Mouse (Mus musculus) limb, embryonic 15.5 days (tissue): ENCODE measurements around the gene Srgap3. TPM values are rescaled to one million over a fixed set of nuclear protein-coding genes. Genes with fewer than 3 reads are reported as not detected.

Source experiments
- ATAC-seq: fragments of 200-750 bp; cut with Nextera tagmentation; 2 replicates; pipeline ENCODE4 v1.8.0; 2017; ENCODE audit warnings: low read depth, moderate TSS enrichment; ENCODE audit not compliant: insufficient number of reproducible peaks, low FRiP score, low TSS enrichment
- H3K27ac ChIP-seq: fragments of 300-500 bp; sonication (generic); 2 replicates; pipeline ENCODE4 v1.5.1; 2015; ENCODE audit warnings: moderate library complexity, mild to moderate bottlenecking, inconsistent platforms
- H3K27me3 ChIP-seq: fragments of 300-500 bp; sonication (generic); 2 replicates; pipeline ENCODE4 v1.6.1; 2015; ENCODE audit warnings: inconsistent platforms
- H3K36me3 ChIP-seq: fragments of 300-500 bp; sonication (generic); 2 replicates; pipeline ENCODE4 v1.6.1; 2015; ENCODE audit warnings: inconsistent platforms
- H3K4me1 ChIP-seq: fragments of 300-500 bp; sonication (generic); 2 replicates; pipeline ENCODE4 v1.6.1; 2015; ENCODE audit warnings: inconsistent platforms
- H3K4me2 ChIP-seq: fragments of 300-500 bp; sonication (generic); 2 replicates; pipeline ENCODE4 v1.6.1; 2015; ENCODE audit warnings: mild to moderate bottlenecking, inconsistent platforms
- H3K4me3 ChIP-seq: fragments of 300-500 bp; sonication (generic); 2 replicates; pipeline ENCODE4 v1.5.1; 2015; ENCODE audit warnings: mild to moderate bottlenecking, inconsistent platforms
- H3K9ac ChIP-seq: fragments of 300-500 bp; sonication (generic); 2 replicates; pipeline ENCODE4 v1.6.1; 2015; ENCODE audit warnings: inconsistent platforms
- H3K9me3 ChIP-seq: fragments of 300-500 bp; sonication (generic); 2 replicates; pipeline ENCODE4 v1.6.1; 2016; ENCODE audit warnings: inconsistent platforms
- WGBS: fragments of 180-500 bp; shearing (Covaris S2); methylation state at CpG from one replicate; pipeline ENCODE4 v1.1.7; 2015; 5-methylcytosine and 5-hydroxymethylcytosine counted together
- polyA plus RNA-seq: library from polyadenylated mRNA; unstranded; fragments of >200 nt; fragmentation: Nextera tagmentation; extraction: Ambion mirVana; gene quantifications from 2 replicates; pipeline ENCODE4 v1.2.1, GENCODE M21; 2015

Srgap3 gene
- polyA plus RNA-seq, 1 experiment from 2014 or later = 6.0 TPM

GRCm38 (mm10) chr6:112926011-112926410, 21.1 kb downstream of the Srgap3 start:
- no peak overlapping the region for H3K9ac ChIP-seq
- H3K4me1 ChIP-seq = peaks cover 31% of the 10 kb centered on the region
- H3K27me3 ChIP-seq = no peaks in the 10 kb centered on the region
- H3K9me3 ChIP-seq = no peaks in the 10 kb centered on the region
- H3K36me3 ChIP-seq = no peaks in the 10 kb centered on the region
- H3K4me2 ChIP-seq = peak overlapping the region; percentile 26
- peak overlapping the region; percentile 88 for H3K27ac ChIP-seq
- WGBS = 50% methylated on average over 5 of the region's 5 CpGs
- ATAC-seq = no peak
- no peak overlapping the region for H3K4me3 ChIP-seq

DNA sequence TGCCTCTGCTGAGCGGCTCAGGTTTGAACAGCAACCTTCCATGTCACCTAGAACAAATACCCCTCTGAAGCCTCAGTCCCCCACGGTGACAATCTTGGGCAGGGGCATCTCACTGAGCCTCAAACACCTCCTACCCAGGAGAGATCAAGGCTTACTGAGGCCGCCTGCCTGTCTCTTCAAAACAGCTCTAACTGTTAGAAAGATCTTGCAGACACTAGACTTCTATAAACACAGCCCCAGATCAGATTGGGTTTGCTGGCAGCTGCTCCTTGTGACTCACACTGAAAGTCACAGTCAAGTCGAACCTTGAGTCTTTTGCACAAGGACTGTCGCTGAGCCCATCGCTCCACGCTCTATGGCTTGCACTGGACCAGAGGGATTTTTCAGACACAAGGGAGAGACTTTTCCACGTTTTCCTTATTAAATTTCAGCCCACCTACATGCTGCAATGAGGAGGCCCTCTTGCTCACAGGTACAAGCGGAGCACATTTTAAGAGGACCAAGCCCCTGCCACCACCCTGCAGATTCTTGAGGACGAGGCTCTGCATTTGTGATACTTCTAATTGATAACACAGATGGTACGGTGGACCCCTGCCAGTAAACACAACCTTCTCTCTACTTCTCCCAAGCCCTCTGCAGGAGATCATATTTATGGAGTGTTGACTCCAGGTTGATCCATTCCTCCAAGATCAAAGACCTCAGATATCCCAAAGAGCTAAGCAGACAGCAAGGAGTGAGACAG, 21.7 kb downstream of the Srgap3 start:
- Histone ChIP-seq H3K9ac (no peak overlapping the region), H3K9me3 (no peaks in the 10 kb centered on the region), H3K27ac (peak overlapping the region; percentile 88), H3K27me3 (no peaks in the 10 kb centered on the region), H3K4me3 (no peak overlapping the region), H3K36me3 (no peaks in the 10 kb centered on the region), H3K4me1 (peaks cover 31% of the 10 kb centered on the region), H3K4me2 (peak overlapping the region; percentile 26)
- WGBS = 33% methylated on average over 11 of the region's 11 CpGs
- no peak for ATAC-seq

DNA sequence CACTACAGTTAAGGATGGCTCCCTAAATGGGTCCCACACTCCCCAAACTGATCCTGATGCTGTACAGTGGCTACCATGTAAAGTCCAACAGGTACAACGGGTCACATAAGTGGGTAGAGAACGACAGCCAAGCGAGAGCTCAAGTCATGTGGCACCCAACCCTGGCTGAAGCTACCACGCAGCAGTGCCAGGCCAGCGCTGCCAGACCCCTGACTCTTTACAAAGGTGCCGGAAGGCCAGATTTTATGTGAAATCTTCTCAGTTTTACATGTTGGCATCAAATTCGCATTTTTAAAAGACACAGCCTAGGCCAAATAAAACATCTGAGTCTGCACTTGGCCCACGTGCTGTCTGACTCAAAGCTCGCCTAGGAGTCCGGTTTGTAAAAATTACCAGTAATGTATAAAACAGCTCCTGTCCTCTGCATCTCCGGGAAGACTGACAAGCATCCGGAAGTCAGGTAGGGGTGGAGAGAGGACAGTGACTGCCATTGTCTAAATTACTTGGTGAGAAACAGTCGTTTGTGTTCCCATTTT, 22.4 kb downstream of the Srgap3 start:
- ATAC-seq = peak; percentile 68
- 41% methylated on average over 13 of the region's 13 CpGs for WGBS
- Histone ChIP-seq H3K36me3 (no peaks in the 10 kb centered on the region), H3K27me3 (no peaks in the 10 kb centered on the region), H3K4me1 (peaks cover 27% of the 10 kb centered on the region), H3K27ac (peak overlapping the region; percentile 88), H3K4me3 (no peak overlapping the region), H3K9me3 (no peaks in the 10 kb centered on the region), H3K4me2 (peak overlapping the region; percentile 26; the same call in 1 of the 2 replicates), H3K9ac (no peak overlapping the region)

- no peak for ATAC-seq
- no peak overlapping the region for H3K27ac ChIP-seq
Measured at GRCm38 (mm10) chr6:112920619-112921195, 26.4 kb downstream of the Srgap3 start.

DNA sequence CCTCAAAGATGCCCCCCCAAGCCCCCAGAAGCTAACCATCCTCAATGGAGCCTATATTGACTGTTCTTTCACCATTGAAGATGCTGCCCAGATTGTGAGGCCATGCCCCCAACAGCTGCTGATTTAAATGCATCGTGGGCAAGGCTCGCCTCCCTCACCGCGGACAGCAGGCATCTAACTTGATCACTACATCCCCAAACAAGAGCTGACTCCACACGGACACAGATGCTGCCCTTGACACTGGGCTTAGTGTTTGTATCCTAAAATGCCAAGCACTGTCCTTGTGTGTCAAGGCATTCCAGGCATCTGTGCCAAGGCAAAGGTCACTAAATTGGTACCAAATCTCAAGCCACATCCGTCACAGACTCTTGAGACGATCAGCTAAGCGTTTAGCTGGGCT, 29.3 kb downstream of the Srgap3 start:
- Histone ChIP-seq H3K9ac (no peak overlapping the region), H3K36me3 (no peaks in the 10 kb centered on the region), H3K4me3 (no peak overlapping the region), H3K9me3 (no peaks in the 10 kb centered on the region), H3K27ac (no peak overlapping the region), H3K4me2 (no peak overlapping the region), H3K27me3 (no peaks in the 10 kb centered on the region), H3K4me1 (peaks cover 7% of the 10 kb centered on the region; the same call in 1 of the 2 replicates)
- WGBS = 90% methylated on average over 8 of the region's 8 CpGs
- no peak for ATAC-seq

More at GRCm38 (mm10) chr6:112920619-112921195, 26.4 kb downstream of the Srgap3 start:
- no peak overlapping the region for H3K4me2 ChIP-seq
- peaks cover 19% of the 10 kb centered on the region for H3K4me1 ChIP-seq
- WGBS = 81% methylated on average over 8 of the region's 8 CpGs
- H3K4me3 ChIP-seq = no peak overlapping the region
- no peaks in the 10 kb centered on the region for H3K9me3 ChIP-seq
- H3K36me3 ChIP-seq = no peaks in the 10 kb centered on the region
- no peaks in the 10 kb centered on the region for H3K27me3 ChIP-seq
- no peak overlapping the region for H3K9ac ChIP-seq

DNA sequence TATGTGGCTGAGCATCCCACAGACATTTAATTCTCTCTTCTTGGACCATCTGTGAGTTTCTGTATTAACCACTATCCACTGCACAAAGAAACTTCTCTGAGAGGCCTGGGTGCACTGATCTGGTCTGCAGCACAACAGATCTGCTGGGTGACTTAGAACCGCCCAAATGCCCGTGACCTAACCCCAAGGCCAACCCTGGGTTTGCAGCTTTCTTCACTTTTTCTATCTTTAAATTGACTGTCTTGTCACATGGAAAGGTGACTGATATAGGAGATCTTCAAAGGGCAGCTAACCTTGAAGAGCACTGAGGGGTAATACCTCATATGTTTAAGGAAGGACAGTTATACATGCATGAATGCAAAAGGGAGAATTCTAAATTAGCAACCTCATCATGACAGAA, 30.8 kb downstream of the Srgap3 start:
- H3K9ac ChIP-seq = no peak overlapping the region
- H3K4me3 ChIP-seq = no peak overlapping the region
- WGBS = 81% methylated on average over 2 of the region's 2 CpGs
- no peak overlapping the region for H3K27ac ChIP-seq
- H3K4me1 ChIP-seq = peaks cover 7% of the 10 kb centered on the region; the same call in 1 of the 2 replicates
- H3K4me2 ChIP-seq = no peak overlapping the region
- no peaks in the 10 kb centered on the region for H3K36me3 ChIP-seq
- no peaks in the 10 kb centered on the region for H3K9me3 ChIP-seq
- no peak for ATAC-seq
- H3K27me3 ChIP-seq = no peaks in the 10 kb centered on the region

- Histone ChIP-seq H3K27me3 (no peaks in the 10 kb centered on the region), H3K9me3 (no peaks in the 10 kb centered on the region), H3K4me3 (no peak overlapping the region), H3K4me1 (peaks cover 7% of the 10 kb centered on the region; the same call in 1 of the 2 replicates), H3K27ac (no peak overlapping the region), H3K4me2 (no peak overlapping the region), H3K9ac (no peak overlapping the region), H3K36me3 (no peaks in the 10 kb centered on the region)
- ATAC-seq = no peak
- 72% methylated on average over 5 of the region's 5 CpGs for WGBS
Measured at GRCm38 (mm10) chr6:112912552-112912951, 34.5 kb downstream of the Srgap3 start.

DNA sequence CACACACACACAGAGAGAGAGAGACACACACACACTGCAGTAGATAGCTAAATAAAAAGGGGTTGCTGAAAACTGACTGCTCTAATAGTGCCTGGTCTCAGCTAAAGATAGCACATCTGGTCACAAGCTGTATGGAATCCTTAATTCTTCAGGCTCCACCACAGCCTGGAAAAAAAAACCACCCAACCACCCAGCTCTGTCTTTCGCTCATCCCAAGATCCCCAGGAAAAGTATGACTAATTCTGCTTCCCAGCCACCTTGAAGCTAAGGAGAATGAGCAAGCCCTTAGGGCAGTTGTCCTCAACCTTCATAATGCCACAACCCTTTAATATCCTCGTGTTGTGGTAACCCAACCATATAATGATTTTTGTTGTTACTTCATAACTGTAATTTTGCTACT, 37.4 kb downstream of the Srgap3 start:
- no peaks in the 10 kb centered on the region for H3K27me3 ChIP-seq
- no peaks in the 10 kb centered on the region for H3K4me1 ChIP-seq
- no peak for ATAC-seq
- no peaks in the 10 kb centered on the region for H3K9me3 ChIP-seq
- H3K27ac ChIP-seq = no peak overlapping the region
- no peak overlapping the region for H3K4me2 ChIP-seq
- no peaks in the 10 kb centered on the region for H3K36me3 ChIP-seq
- H3K4me3 ChIP-seq = no peak overlapping the region
- no peak overlapping the region for H3K9ac ChIP-seq
- 65% methylated on average over 2 of the region's 2 CpGs for WGBS

DNA sequence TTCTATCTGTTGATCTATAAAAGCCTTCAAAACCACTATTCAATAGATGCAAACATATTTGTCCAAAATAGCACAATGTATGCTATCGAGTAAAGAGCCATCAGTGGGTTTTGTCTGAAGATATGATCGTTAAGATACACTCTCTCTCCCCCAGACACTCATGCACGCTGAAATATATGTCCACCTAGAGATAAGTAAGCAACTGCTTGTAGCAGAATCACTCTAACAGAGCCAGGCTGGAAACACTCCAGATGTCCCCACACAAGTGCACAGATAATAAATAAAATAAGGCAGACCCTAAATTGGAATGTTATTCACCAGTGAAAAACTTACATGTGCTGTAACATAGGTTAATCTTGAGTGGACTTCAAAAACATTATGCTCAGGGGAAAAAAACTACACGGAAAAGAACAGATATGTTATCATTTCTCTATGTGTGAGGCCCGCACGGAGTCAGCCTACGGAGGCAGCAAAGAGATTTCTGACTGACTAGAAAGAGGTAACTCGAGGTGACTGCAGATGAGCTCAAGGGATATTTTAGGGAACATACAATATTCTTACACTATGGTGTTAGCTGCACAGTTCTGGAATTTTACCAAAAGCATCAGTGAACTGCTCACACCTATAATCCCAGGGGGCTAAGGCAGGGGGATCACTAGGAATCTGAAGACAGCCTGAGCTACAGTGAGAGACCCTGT, 39.0 kb downstream of the Srgap3 start:
- Histone ChIP-seq H3K9ac (no peak overlapping the region), H3K27me3 (no peaks in the 10 kb centered on the region), H3K9me3 (no peaks in the 10 kb centered on the region), H3K4me2 (no peak overlapping the region), H3K36me3 (no peaks in the 10 kb centered on the region), H3K4me1 (peaks cover 3% of the 10 kb centered on the region; the same call in 1 of the 2 replicates), H3K4me3 (no peak overlapping the region), H3K27ac (no peak overlapping the region)
- WGBS = 82% methylated on average over 8 of the region's 8 CpGs
- ATAC-seq = no peak

DNA sequence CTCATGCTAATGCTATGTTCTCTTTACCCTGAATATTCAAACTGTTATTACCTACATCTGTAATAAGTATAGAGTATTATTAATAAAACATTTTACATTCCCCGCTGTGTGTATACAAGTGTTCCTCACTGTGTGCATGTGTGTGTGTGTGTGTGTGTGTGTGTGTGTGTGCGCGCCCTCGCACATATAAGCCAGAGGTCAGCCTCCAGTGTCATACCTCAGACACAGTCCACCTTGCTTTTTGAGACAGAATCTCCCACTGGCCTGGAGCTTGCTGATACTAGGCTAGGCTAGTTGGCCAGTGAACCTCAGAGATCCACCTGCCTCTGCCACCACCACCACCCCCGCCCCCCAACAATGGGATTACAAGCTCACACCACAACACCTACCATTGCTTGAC, 43.3 kb downstream of the Srgap3 start:
- Histone ChIP-seq H3K27me3 (no peaks in the 10 kb centered on the region), H3K4me2 (no peak overlapping the region), H3K27ac (no peak overlapping the region), H3K9me3 (no peaks in the 10 kb centered on the region), H3K4me3 (no peak overlapping the region), H3K9ac (no peak overlapping the region), H3K36me3 (no peaks in the 10 kb centered on the region), H3K4me1 (peaks cover 7% of the 10 kb centered on the region)
- no peak for ATAC-seq
- 95% methylated on average over 5 of the region's 5 CpGs for whole genome bisulfite sequencing

DNA sequence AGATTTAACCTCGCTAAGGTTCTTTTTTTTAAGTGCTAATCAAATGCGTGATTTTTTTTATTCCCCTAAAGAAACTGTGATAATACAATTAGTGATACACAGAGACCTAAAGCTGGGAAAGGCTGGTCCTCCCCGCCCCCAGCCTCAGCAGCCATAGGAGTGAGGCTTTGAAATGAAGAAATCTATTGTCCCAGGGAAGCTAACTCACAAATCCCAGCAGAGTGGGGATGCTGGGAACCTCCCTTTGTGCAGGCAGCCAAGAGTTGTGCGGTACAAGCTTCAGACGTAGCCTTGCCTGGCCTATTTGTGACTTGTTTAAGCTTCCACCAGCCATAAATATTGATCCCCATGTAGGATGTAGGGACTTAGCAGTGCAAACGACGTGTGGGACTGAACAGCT, 43.8 kb downstream of the Srgap3 start:
- no peak overlapping the region for H3K4me3 ChIP-seq
- no peak overlapping the region for H3K9ac ChIP-seq
- H3K27ac ChIP-seq = no peak overlapping the region; the same call in 1 of the 2 replicates
- H3K4me2 ChIP-seq = no peak overlapping the region
- peaks cover 7% of the 10 kb centered on the region for H3K4me1 ChIP-seq
- H3K36me3 ChIP-seq = no peaks in the 10 kb centered on the region
- 27% methylated on average over 7 of the region's 7 CpGs for WGBS
- no peaks in the 10 kb centered on the region for H3K9me3 ChIP-seq
- no peak for ATAC-seq
- H3K27me3 ChIP-seq = no peaks in the 10 kb centered on the region

- H3K4me1 ChIP-seq = peaks cover 7% of the 10 kb centered on the region
- H3K9ac ChIP-seq = no peak overlapping the region
- WGBS = 33% methylated on average over 4 of the region's 4 CpGs
- H3K36me3 ChIP-seq = no peaks in the 10 kb centered on the region
- no peaks in the 10 kb centered on the region for H3K9me3 ChIP-seq
- H3K27ac ChIP-seq = no peak overlapping the region
- no peak for ATAC-seq
- H3K4me3 ChIP-seq = no peak overlapping the region
- no peak overlapping the region for H3K4me2 ChIP-seq
- no peaks in the 10 kb centered on the region for H3K27me3 ChIP-seq
Measured at GRCm38 (mm10) chr6:112902791-112903190, 44.3 kb downstream of the Srgap3 start.
